Mouse (Mus musculus): ENCODE data around the gene Sh3bp4. TPM values are rescaled to one million over a fixed set of nuclear protein-coding genes. Genes with fewer than 3 reads are reported as not detected.

Sh3bp4 gene
- polyA plus RNA-seq, 1 experiment from 2014 or later: 17.0 TPM

- Histone ChIP-seq H3K9me3 (no peaks in the 10 kb centered on the region), H3K4me2 (replicated peaks) (no peak overlapping the region), H3K4me3 (replicated peaks) (no peak overlapping the region), H3K27me3 (replicated peaks) (no peaks in the 10 kb centered on the region), H3K27ac (no peak overlapping the region), H3K9ac (no peak overlapping the region), H3K4me1 (replicated peaks) (peaks cover 10% of the 10 kb centered on the region; the same call in 1 of the 2 replicates), H3K36me3 (peaks cover 12% of the 10 kb centered on the region; the same call in 1 of the 2 replicates)
- no peak for ATAC-seq
- 92% methylated on average over 9 of the region's 9 CpGs for WGBS
Measured at GRCm38 (mm10) chr1:89140113-89140512, 69.9 kb downstream of the Sh3bp4 start.

- Histone ChIP-seq H3K36me3 (peaks cover 10% of the 10 kb centered on the region; the same call in 1 of the 2 replicates), H3K27ac (no peak overlapping the region), H3K9me3 (no peaks in the 10 kb centered on the region), H3K4me1 (replicated peaks) (no peaks in the 10 kb centered on the region), H3K9ac (no peak overlapping the region), H3K27me3 (replicated peaks) (no peaks in the 10 kb centered on the region), H3K4me2 (replicated peaks) (no peak overlapping the region), H3K4me3 (replicated peaks) (no peak overlapping the region)
- no peak for ATAC-seq
- 76% methylated on average over 7 of the region's 7 CpGs for WGBS
Measured at GRCm38 (mm10) chr1:89151071-89151470, 80.9 kb downstream of the Sh3bp4 start.

- Histone ChIP-seq H3K4me1 (replicated peaks) (no peaks in the 10 kb centered on the region), H3K27ac (no peak overlapping the region), H3K9me3 (no peaks in the 10 kb centered on the region), H3K4me3 (replicated peaks) (no peak overlapping the region), H3K27me3 (replicated peaks) (no peaks in the 10 kb centered on the region), H3K4me2 (replicated peaks) (no peak overlapping the region), H3K9ac (no peak overlapping the region), H3K36me3 (peaks cover 10% of the 10 kb centered on the region; the same call in 1 of the 2 replicates)
- 82% methylated on average over 7 of the region's 7 CpGs for WGBS
- ATAC-seq: no peak
Measured at GRCm38 (mm10) chr1:89152576-89152975, 82.4 kb downstream of the Sh3bp4 start.

- no peaks in the 10 kb centered on the region for H3K4me1 ChIP-seq (replicated peaks)
Measured at GRCm38 (mm10) chr1:89153203-89153602, 83.0 kb downstream of the Sh3bp4 start.

GRCm38 (mm10) chr1:89163483-89163882 lies 93.3 kb downstream of the Sh3bp4 start:
- H3K27ac ChIP-seq: no peak overlapping the region
- 87% methylated on average over 6 of the region's 6 CpGs for WGBS
- H3K27me3 ChIP-seq (replicated peaks): no peaks in the 10 kb centered on the region
- H3K36me3 ChIP-seq: no peaks in the 10 kb centered on the region
- no peaks in the 10 kb centered on the region for H3K4me1 ChIP-seq (replicated peaks)
- no peak overlapping the region for H3K4me3 ChIP-seq (replicated peaks)
- no peak overlapping the region for H3K4me2 ChIP-seq (replicated peaks)
- H3K9ac ChIP-seq: no peak overlapping the region
- H3K9me3 ChIP-seq: no peaks in the 10 kb centered on the region
- ATAC-seq: no peak

More at GRCm38 (mm10) chr1:89153203-89153602, 83.0 kb downstream of the Sh3bp4 start:
- Histone ChIP-seq H3K36me3 (peaks cover 4% of the 10 kb centered on the region; the same call in 1 of the 2 replicates), H3K9me3 (no peaks in the 10 kb centered on the region), H3K4me2 (replicated peaks) (no peak overlapping the region), H3K4me3 (replicated peaks) (no peak overlapping the region), H3K27me3 (replicated peaks) (no peaks in the 10 kb centered on the region), H3K27ac (no peak overlapping the region), H3K9ac (no peak overlapping the region)
- WGBS: 83% methylated on average over 6 of the region's 6 CpGs
- ATAC-seq: no peak

GRCm38 (mm10) chr1:89164281-89164680 lies 94.1 kb downstream of the Sh3bp4 start:
- WGBS: 79% methylated on average over 5 of the region's 5 CpGs
- H3K4me3 ChIP-seq (replicated peaks): no peak overlapping the region

GRCm38 (mm10) chr1:89164685-89165084 lies 94.5 kb downstream of the Sh3bp4 start:
- no peaks in the 10 kb centered on the region for H3K36me3 ChIP-seq
- no peak overlapping the region for H3K27ac ChIP-seq
- H3K4me1 ChIP-seq (replicated peaks): no peaks in the 10 kb centered on the region
- ATAC-seq: no peak
- 25% methylated on average over 7 of the region's 7 CpGs for WGBS
- H3K4me3 ChIP-seq (replicated peaks): no peak overlapping the region
- no peak overlapping the region for H3K9ac ChIP-seq
- no peak overlapping the region for H3K4me2 ChIP-seq (replicated peaks)
- H3K27me3 ChIP-seq (replicated peaks): no peaks in the 10 kb centered on the region
- no peaks in the 10 kb centered on the region for H3K9me3 ChIP-seq

More at GRCm38 (mm10) chr1:89164281-89164680, 94.1 kb downstream of the Sh3bp4 start:
- no peaks in the 10 kb centered on the region for H3K36me3 ChIP-seq
- H3K4me1 ChIP-seq (replicated peaks): no peaks in the 10 kb centered on the region
- no peak for ATAC-seq
- no peak overlapping the region for H3K9ac ChIP-seq
- H3K27ac ChIP-seq: no peak overlapping the region
- H3K4me2 ChIP-seq (replicated peaks): no peak overlapping the region
- no peaks in the 10 kb centered on the region for H3K9me3 ChIP-seq
- no peaks in the 10 kb centered on the region for H3K27me3 ChIP-seq (replicated peaks)

GRCm38 (mm10) chr1:89166814-89167249 lies 96.6 kb downstream of the Sh3bp4 start:
- Histone ChIP-seq H3K27me3 (replicated peaks) (no peaks in the 10 kb centered on the region), H3K36me3 (no peaks in the 10 kb centered on the region), H3K27ac (no peak overlapping the region), H3K4me1 (replicated peaks) (no peaks in the 10 kb centered on the region), H3K4me2 (replicated peaks) (no peak overlapping the region), H3K4me3 (replicated peaks) (no peak overlapping the region), H3K9ac (no peak overlapping the region), H3K9me3 (no peaks in the 10 kb centered on the region)
- 58% methylated on average over 9 of the region's 9 CpGs for WGBS
- no peak for ATAC-seq

GRCm38 (mm10) chr1:89171275-89171767 lies 101.1 kb downstream of the Sh3bp4 start:
- H3K27ac ChIP-seq: no peak overlapping the region
- H3K4me1 ChIP-seq (replicated peaks): no peaks in the 10 kb centered on the region
- 81% methylated on average over 8 of the region's 8 CpGs for WGBS
- no peak overlapping the region for H3K4me3 ChIP-seq (replicated peaks)
- no peaks in the 10 kb centered on the region for H3K9me3 ChIP-seq
- no peak overlapping the region for H3K9ac ChIP-seq
- ATAC-seq: no peak
- H3K4me2 ChIP-seq (replicated peaks): no peak overlapping the region
- H3K36me3 ChIP-seq: no peaks in the 10 kb centered on the region
- no peaks in the 10 kb centered on the region for H3K27me3 ChIP-seq (replicated peaks)

GRCm38 (mm10) chr1:89174621-89175020 lies 104.4 kb downstream of the Sh3bp4 start:
- no peaks in the 10 kb centered on the region for H3K4me1 ChIP-seq (replicated peaks)
- no peak overlapping the region for H3K4me2 ChIP-seq (replicated peaks)
- H3K36me3 ChIP-seq: no peaks in the 10 kb centered on the region
- H3K9me3 ChIP-seq: no peaks in the 10 kb centered on the region
- no peak overlapping the region for H3K4me3 ChIP-seq (replicated peaks)
- WGBS: 40% methylated on average over 7 of the region's 7 CpGs
- no peak overlapping the region for H3K9ac ChIP-seq
- ATAC-seq: no peak
- H3K27ac ChIP-seq: no peak overlapping the region
- H3K27me3 ChIP-seq (replicated peaks): no peaks in the 10 kb centered on the region

GRCm38 (mm10) chr1:89175355-89175754 lies 105.1 kb downstream of the Sh3bp4 start:
- Histone ChIP-seq H3K9me3 (no peaks in the 10 kb centered on the region), H3K27ac (no peak overlapping the region), H3K27me3 (replicated peaks) (no peaks in the 10 kb centered on the region), H3K4me3 (replicated peaks) (no peak overlapping the region), H3K9ac (no peak overlapping the region), H3K4me2 (replicated peaks) (no peak overlapping the region), H3K4me1 (replicated peaks) (no peaks in the 10 kb centered on the region), H3K36me3 (no peaks in the 10 kb centered on the region)
- WGBS: 64% methylated on average over 2 of the region's 2 CpGs
- ATAC-seq: no peak

GRCm38 (mm10) chr1:89183261-89183831 lies 113.1 kb downstream of the Sh3bp4 start:
- Histone ChIP-seq H3K36me3 (no peaks in the 10 kb centered on the region), H3K27me3 (replicated peaks) (no peaks in the 10 kb centered on the region), H3K9me3 (no peaks in the 10 kb centered on the region), H3K27ac (no peak overlapping the region), H3K9ac (no peak overlapping the region), H3K4me1 (replicated peaks) (peaks cover 8% of the 10 kb centered on the region; the same call in 1 of the 2 replicates), H3K4me3 (replicated peaks) (no peak overlapping the region), H3K4me2 (replicated peaks) (peak overlapping the region; percentile 49)
- peak; percentile 93 for ATAC-seq
- 11% methylated on average over 9 of the region's 9 CpGs for WGBS

All from intestine, embryonic 15.5 days (tissue).